Mouse (Mus musculus) frontal cortex, adult 2 months (tissue): ENCODE measurements around the gene Wfikkn1. TPM values are rescaled to one million over a fixed set of nuclear protein-coding genes. Genes with fewer than 3 reads are reported as not detected.

Source experiments
- polyA plus RNA-seq: library from polyadenylated mRNA; depleted of rRNA; stranded (reverse); fragments of >200 nt; gene quantifications from 2 replicates; pipeline ENCODE4 v1.2.3, GENCODE M21; 2012; rRNA removed

Gene Wfikkn1
- polyA plus RNA-seq, 1 experiment = 0.64 TPM

Other genes with a start within 250 kb of the Wfikkn1 start
- 330 and 335 TPM in 2 replicates for gene Gng13, start 163.7 kb downstream of the Wfikkn1 start, polyA plus RNA-seq
- 2.5 and 2.9 TPM in 2 replicates for gene Chtf18, start 153.4 kb downstream of the Wfikkn1 start, polyA plus RNA-seq
- 98.8 and 117 TPM in 2 replicates for gene Rpusd1, start 153.2 kb downstream of the Wfikkn1 start, polyA plus RNA-seq
- gene Mslnl, start 144.8 kb downstream of the Wfikkn1 start, polyA plus RNA-seq = 0.16 and 0.88 TPM in 2 replicates
- gene Msln, start 126.5 kb downstream of the Wfikkn1 start, polyA plus RNA-seq = 2.9 and 3.0 TPM in 2 replicates
- 35.9 and 38.5 TPM in 2 replicates for gene Narfl, start 107.1 kb downstream of the Wfikkn1 start, polyA plus RNA-seq
- 223 and 246 TPM in 2 replicates for gene Haghl, start 95.2 kb downstream of the Wfikkn1 start, polyA plus RNA-seq
- 0.06 and 0.08 TPM in 2 replicates for gene Ccdc78, start 94.3 kb downstream of the Wfikkn1 start, polyA plus RNA-seq
- 158 and 169 TPM in 2 replicates for gene Fam173a, start 88.0 kb downstream of the Wfikkn1 start, polyA plus RNA-seq
- 1.4 and 2.0 TPM in 2 replicates for gene AC134908.4, start 85.2 kb downstream of the Wfikkn1 start, polyA plus RNA-seq
- gene Metrn, start 83.7 kb downstream of the Wfikkn1 start, polyA plus RNA-seq = 159 and 186 TPM in 2 replicates
- 604 and 691 TPM in 2 replicates for gene Fbxl16, start 71.8 kb downstream of the Wfikkn1 start, polyA plus RNA-seq
- 34.8 and 40.0 TPM in 2 replicates for gene Wdr24, start 57.2 kb downstream of the Wfikkn1 start, polyA plus RNA-seq
- gene Jmjd8, start 52.0 kb downstream of the Wfikkn1 start, polyA plus RNA-seq = 65.0 and 65.6 TPM in 2 replicates
- 272 and 292 TPM in 2 replicates for gene Stub1, start 47.5 kb downstream of the Wfikkn1 start, polyA plus RNA-seq
- 106 and 111 TPM in 2 replicates for gene Rhbdl1, start 43.6 kb downstream of the Wfikkn1 start, polyA plus RNA-seq
- 41.5 and 43.1 TPM in 2 replicates for gene Gm20683, start 39.1 kb downstream of the Wfikkn1 start, polyA plus RNA-seq
- 101 and 122 TPM in 2 replicates for gene Rhot2, start 36.0 kb downstream of the Wfikkn1 start, polyA plus RNA-seq
- gene Wdr90, start 19.4 kb downstream of the Wfikkn1 start, polyA plus RNA-seq = 33.6 and 39.7 TPM in 2 replicates
- 28.8 and 34.5 TPM in 2 replicates for gene Mcrip2, start 12.1 kb downstream of the Wfikkn1 start, polyA plus RNA-seq
- 74.9 and 79.9 TPM in 2 replicates for gene Mettl26, start 5.8 kb downstream of the Wfikkn1 start, polyA plus RNA-seq
- 63.6 and 75.2 TPM in 2 replicates for gene Rab40c, start 38.9 kb upstream of the Wfikkn1 start, polyA plus RNA-seq
- 141 and 146 TPM in 2 replicates for gene Pigq, start 64.1 kb upstream of the Wfikkn1 start, polyA plus RNA-seq
- gene Nhlrc4, start 64.1 kb upstream of the Wfikkn1 start, polyA plus RNA-seq = 0.30 and 1.0 TPM in 2 replicates
- 0.40 and 0.54 TPM in 2 replicates for gene A930017K11Rik, start 71.7 kb upstream of the Wfikkn1 start, polyA plus RNA-seq
- gene Capn15, start 104.9 kb upstream of the Wfikkn1 start, polyA plus RNA-seq = 48.5 and 52.9 TPM in 2 replicates
- 98.1 and 98.7 TPM in 2 replicates for gene Rab11fip3, start 188.7 kb upstream of the Wfikkn1 start, polyA plus RNA-seq
- 39.6 and 41.5 TPM in 2 replicates for gene Decr2, start 209.5 kb upstream of the Wfikkn1 start, polyA plus RNA-seq
- 9.2 and 10.1 TPM in 2 replicates for gene Nme4, start 214.7 kb upstream of the Wfikkn1 start, polyA plus RNA-seq
- 29.7 and 31.4 TPM in 2 replicates for gene Tmem8, start 232.4 kb upstream of the Wfikkn1 start, polyA plus RNA-seq
- 88.4 and 95.4 TPM in 2 replicates for gene Mrpl28, start 242.6 kb upstream of the Wfikkn1 start, polyA plus RNA-seq